Mouse (Mus musculus) urinary bladder, postnatal 25 days (tissue): ENCODE measurements around the gene Sytl4.

Source experiments
- DNase-seq: peaks from one replicate; pipeline ENCODE4 v3.0.0; 2022; ENCODE audit warnings: low spot score

Gene Sytl4

DNA sequence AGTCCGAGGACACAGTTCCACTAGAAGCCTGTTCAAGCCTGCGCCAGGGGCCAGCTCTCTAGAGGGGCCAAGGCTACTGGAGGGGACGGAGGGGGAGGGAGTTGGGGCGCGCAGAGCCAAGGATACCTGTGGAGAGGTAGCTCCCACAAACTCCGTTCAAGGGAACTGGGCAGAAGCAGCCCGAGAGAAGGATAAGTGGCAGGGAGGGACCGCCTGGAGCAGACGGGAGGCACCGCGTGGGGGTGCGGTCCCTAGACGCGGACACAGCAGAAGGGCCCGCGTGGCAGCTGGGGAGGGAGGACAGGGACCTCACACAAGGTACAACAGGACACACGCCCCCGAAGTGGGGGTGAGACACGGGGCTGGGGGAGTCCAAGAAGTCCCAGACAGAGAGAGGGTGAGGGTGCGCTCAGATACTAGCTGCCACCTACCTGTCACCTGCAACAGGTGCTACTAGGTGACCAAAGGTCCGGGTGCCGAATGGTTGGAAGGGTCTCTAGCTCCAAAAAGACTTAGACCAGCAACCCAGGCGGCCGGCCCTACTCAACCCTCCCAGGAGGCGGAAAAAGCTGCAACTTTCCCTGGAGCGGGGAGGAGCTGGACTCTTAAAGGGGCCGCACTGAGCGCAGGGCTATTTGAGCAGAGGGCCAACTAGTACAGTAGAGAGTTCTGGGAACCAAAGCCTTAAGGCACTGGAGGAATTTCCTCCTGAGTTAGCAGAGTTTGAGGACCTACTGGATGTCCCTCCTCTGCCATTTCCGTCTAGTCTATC is at the start of gene Sytl4:
Sytl4 (minus strand) TSS at position 582 of the 772 bp plus-strand sequence.
- DNase-seq, result peak; percentile 14

GRCm38 (mm10) chrX:134020664-134021063 is 39.1 kb upstream of the Sytl4 start:
- no peak for DNase-seq

DNA sequence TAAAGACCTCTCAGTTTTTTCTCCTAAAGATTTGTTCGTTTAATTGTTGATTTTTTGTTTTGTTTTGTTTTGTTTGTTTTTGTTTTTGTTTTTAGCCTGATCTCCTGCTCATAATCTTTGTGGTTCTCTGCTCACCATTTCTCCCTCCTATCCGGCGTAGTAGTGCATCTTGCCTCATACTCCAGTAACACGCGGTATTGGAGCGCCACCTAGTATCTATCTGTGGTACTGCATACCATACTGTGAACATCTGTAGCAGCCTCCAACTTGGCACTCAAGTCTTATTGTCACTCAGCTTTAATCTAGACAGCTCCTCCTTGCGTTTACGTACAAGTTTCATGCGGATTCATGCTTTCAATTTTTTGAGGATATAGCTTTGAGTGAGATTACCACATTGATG is 37.4 kb upstream of the Sytl4 start:
- DNase-seq, result peak; percentile 35

DNA sequence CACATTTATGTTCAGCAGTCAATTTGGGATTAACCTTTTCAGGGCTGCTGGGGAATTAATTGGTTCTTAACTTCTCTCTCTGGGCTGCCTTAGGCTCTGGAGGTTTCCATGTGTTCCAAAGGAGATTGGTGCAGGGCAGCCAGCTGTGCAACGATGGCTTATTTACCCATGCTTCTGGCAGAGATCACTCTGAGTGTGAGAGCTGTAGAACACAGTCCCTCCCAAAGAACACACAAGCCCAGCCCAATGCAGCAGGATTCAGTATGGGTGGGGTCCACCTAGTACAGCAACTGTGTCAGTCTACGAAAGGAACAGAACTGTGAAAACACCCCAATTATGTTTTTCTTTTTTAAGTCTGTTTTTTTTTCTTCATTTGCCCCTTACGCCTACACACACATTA is 14.3 kb upstream of the Sytl4 start:
- DNase-seq, result no peak

DNA sequence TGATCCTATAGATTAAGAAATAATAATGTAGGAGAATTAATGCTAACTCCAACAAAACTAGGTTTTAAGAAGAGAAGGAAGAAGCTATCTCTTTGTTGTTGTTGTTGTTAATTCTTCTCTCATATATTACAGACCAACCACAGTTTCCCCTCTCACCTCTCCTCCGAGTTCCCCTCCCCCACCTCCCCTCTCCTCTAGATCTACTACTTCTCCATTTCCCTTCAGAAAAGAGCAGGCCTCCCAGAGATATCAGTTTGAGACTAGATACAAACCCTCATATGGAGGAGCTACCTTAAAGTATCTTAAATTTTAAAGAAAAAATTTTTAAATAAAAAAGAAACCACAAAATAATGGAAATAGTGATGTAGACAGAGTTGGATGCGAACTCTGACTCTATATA is 17.0 kb downstream of the Sytl4 start:
- no peak for DNase-seq

DNA sequence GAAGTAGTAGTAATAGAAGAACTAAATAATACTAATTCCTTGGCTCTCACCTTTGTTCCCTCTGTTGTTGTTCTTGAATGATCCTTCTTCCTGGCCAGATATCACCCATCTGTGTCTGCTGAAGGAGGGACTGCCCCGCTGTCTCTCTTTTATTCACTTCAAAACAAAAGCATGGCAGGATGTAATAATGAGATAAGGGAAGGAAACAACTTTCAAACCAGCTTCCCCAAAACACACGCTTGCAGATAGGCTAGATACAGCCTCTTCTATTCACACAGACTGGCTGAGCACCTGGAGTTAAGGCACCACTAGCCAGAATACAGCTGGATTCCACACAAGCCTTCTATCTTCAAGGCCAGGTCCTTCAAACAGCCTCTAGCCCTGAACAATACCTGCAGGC is 21.0 kb downstream of the Sytl4 start:
- no peak for DNase-seq

GRCm38 (mm10) chrX:133954661-133955060 is 27.0 kb downstream of the Sytl4 start:
- no peak for DNase-seq

- peak; percentile 29 for DNase-seq
Observed at GRCm38 (mm10) chrX:133947427-133947826, 34.2 kb downstream of the Sytl4 start.

DNA sequence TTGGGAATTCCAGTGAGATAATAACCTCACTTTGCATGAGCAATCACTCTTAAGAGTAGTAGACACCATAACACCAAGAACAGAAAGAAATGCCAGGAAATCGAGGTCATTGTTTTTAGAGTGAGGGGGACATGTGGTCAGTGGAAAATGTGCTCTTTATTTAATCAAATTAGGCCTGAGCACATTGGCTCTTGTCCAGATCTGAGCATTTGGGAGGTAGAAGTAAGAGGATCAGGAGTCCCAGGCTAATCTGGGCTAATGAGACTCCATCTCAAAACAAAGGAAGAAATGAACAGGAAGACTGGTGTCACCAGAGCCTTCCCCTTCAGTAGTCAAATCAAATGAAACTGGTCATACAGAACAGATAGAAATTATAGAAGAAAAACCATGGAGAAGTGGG is 42.1 kb downstream of the Sytl4 start:
- no peak for DNase-seq

GRCm38 (mm10) chrX:133936605-133937225 is 44.9 kb downstream of the Sytl4 start:
- no peak for DNase-seq

DNA sequence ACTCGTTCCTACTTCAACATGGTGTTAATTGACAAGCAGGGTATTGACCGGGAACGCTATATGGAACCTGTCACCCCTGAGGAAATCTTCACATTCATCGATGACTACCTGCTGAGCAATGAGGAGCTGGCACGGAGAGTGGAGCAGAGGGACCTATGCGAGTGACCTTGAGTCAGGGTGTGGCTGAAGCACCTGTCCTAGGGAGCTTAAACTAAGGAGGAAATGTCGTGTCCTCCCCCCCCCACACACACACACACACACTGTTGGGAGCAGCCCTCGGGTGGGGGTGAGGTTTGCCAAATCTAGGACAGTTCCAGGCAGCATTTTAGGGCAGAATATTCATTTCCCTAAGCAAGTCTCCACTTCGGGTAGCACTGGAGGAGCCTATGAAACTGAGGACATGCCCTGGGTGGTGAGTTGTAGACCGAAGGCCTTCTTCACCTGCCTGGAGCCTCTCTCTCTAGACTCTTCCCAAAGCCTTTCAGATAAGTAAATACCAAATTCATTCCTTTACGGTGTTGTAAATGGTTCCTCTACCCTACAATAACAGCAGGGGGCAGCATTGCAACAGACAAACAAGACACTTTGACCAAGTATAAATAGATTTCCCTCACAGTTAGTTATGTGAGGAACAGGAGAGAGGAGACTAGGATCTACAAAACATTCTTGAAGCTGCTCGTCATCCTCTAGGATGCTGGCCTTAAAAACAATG is 50.2 kb downstream of the Sytl4 start:
- DNase-seq, result no peak

DNA sequence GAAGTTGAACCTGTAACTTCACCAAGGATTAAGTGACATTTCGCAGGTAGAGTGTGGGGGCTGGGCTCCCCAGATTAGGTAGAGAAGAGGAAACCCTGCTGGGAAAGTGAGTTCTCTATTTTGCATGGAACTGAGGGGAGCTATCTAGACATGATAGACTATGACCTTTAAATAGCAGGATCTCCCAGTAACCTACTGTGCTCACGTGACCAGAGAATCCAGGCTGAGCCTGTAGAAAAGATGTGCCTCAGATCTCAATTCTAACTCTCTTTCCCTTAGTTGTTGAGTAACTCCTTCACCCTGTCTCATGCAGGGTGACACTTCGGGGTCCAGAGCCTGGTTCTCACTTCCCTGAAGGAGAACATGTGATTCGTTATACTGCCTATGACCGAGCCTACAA is 54.9 kb downstream of the Sytl4 start:
- DNase-seq, result no peak

GRCm38 (mm10) chrX:133921187-133921586 is 60.4 kb downstream of the Sytl4 start:
- no peak for DNase-seq

- DNase-seq, result no peak
Observed at GRCm38 (mm10) chrX:133914219-133914618, 67.4 kb downstream of the Sytl4 start.

GRCm38 (mm10) chrX:133913006-133913405 is 68.6 kb downstream of the Sytl4 start:
- no peak for DNase-seq

DNA sequence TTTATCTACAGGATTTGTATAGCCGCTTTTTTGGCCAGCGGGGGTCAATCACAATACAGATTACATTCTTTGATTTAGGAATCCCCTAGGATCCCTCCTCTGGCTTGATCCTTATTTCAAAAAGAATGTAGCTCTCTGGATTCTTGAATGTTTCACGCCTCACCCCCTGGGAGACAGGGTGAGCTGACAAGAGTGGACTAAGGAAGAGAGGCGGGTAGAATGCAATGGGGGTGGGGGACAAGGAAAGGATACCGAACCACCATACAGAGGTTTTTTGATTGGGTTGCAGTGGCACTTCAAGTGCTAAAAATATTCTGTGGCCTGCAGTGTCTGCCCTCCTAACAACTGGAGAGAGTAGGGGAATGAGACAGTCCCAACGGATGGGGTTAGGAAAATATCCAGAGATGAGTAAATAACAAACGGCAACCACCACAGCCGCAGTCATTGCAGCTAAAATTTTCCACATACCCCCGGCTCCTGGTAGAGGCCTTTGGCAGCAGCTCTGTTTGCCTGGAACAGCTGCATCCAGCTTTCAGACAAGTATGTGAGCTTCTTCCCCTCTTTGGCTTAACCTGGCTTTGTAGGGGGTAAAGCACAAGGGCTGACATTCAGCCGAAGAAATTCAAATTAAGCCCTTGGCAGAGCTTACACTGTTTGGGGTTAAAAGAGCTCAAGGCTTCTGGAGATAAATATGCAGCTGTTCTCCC is 70.1 kb downstream of the Sytl4 start:
- DNase-seq, result no peak

DNA sequence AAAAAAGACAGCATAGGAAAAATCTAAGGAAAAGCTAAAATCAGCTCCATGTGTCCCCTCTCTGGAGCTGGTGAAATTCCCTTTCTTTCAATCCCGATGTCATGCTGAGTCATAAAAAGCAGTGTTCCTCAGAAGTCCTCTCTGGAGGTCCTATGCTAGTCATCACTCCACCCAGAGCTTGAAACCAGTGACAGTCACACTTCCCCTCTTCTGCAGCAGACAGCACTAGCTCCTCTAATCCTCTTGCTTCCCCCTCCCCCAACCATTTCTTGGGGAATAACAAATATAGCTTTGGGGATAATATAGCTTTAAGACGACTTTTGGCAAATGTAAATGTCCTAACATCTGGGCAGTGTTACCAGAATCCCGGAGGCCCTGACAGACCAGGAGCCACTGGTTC is 73.4 kb downstream of the Sytl4 start, which contains the start of gene Srpx2:
Srpx2 (plus strand) TSS at position 166 of the 400 bp plus-strand sequence.
- no peak for DNase-seq

GRCm38 (mm10) chrX:133898014-133898542 is 83.5 kb downstream of the Sytl4 start, which contains the start of gene Tspan6:
Gene Tspan6 (minus strand): TSS chrX:133898429.
- DNase-seq, result peak; percentile 57

DNA sequence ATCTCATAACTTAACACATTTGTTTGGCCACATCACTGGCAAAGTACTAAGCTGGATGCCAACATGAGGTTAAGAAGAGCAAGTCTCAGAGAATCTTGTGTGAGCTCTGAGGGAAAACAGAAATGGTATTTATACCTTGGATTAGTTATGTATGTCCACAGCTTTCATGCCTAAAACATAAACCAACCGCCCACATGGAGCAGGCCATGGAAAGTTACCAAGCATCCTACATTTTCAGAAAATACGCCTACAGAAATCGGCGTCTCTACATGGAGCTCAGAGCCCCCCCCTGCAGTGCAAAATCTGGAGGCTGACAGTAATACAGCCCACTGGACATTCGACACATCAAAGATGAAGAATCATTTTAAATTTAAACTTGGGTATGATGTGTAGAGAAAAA is 93.5 kb downstream of the Sytl4 start:
- no peak for DNase-seq

DNA sequence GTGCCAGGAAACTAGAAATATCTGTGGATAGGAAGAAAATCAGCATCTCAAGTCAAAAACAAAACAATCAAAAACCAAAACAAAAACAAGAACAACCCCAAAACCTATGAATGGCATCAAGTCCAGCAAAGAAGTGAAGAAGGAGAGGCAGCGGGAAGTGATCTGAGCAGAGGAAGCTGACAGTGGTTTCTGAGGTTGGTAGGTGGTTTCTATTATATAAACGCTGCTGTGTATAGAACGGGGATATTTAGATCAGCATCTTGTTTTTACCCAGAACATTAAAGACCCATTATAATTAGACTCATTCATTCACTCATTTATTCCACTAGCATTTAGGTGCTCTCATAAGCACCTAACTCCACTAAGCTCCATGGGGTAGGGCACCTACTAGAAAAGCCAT is 94.3 kb downstream of the Sytl4 start:
- no peak for DNase-seq
